Mouse (Mus musculus) E14TG2a.4 (cell line): Measurements from ENCODE around the gene Hdc.
A peak's percentile ranks its signal among the peaks of the same experiment; 100 is the strongest.

Experiments used
- H3K27me3 ChIP-seq: 2 replicates; pipeline ENCODE4 v1.6.1; 2014; ENCODE audit warnings: low read length, control low read depth; ENCODE audit not compliant: insufficient read depth
- H3K36me3 ChIP-seq: 2 replicates; pipeline ENCODE4 v1.6.1; 2014; ENCODE audit warnings: low read length, control low read depth; ENCODE audit not compliant: insufficient read depth
- H3K4me1 ChIP-seq: replicated peaks from 2 replicates; pipeline ENCODE4 v1.6.1; 2014; ENCODE audit warnings: low read depth, low read length, control low read depth
- H3K4me3 ChIP-seq: replicated peaks from 2 replicates; pipeline ENCODE4 v1.5.1; 2014; ENCODE audit warnings: mild to moderate bottlenecking, low read length
- H3K9me3 ChIP-seq: 2 replicates; pipeline ENCODE4 v1.6.1; 2014; ENCODE audit warnings: low read length, control low read depth
- CTCF ChIP-seq: conservative IDR thresholded peaks from 2 replicates; pipeline ENCODE4 v1.5.1; 2014; ENCODE audit warnings: low read length
- NANOG ChIP-seq: IDR thresholded peaks from 2 replicates; pipeline ENCODE4 v1.6.1; 2014; ENCODE audit warnings: borderline replicate concordance, low read length, mixed read lengths
- POU5F1 ChIP-seq: IDR thresholded peaks from 2 replicates; pipeline ENCODE4 v1.6.1; 2014; ENCODE audit warnings: low read length, borderline replicate concordance

Gene Hdc

GRCm38 (mm10) chr2:126593831-126594610 is 25.1 kb downstream of the Hdc start:
- peaks cover 2% of the 10 kb centered on the region for H3K36me3 ChIP-seq
- H3K4me1 ChIP-seq = peaks cover 28% of the 10 kb centered on the region
- TF ChIP-seq POU5F1 (no peak), NANOG (no peak), CTCF (peak; percentile 87)
- peak overlapping the region; percentile 62 for H3K4me3 ChIP-seq
- peaks cover 9% of the 10 kb centered on the region; the same call in 1 of the 2 replicates for H3K27me3 ChIP-seq
- H3K9me3 ChIP-seq = no peaks in the 10 kb centered on the region

DNA sequence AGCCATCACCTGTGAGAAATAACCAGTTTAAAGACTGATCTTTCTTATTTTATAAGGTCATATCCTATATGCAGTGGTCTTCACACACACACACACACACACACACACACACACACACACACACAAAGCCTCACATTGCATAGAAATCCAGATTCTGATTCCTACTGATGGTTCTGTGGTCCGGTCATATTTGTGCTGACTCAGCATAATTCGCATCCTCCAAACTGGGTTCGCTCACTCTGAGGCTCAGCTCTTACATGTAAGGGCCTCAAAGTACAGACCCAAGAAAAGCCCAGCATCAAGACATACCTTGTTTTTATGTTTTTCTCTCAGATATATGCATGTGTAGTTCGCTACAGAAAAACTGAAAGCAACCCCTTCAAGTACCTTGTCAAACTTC is 27.8 kb downstream of the Hdc start:
- H3K27me3 ChIP-seq = peaks cover 9% of the 10 kb centered on the region; the same call in 1 of the 2 replicates
- peaks cover 14% of the 10 kb centered on the region for H3K4me1 ChIP-seq
- H3K9me3 ChIP-seq = peaks cover 5% of the 10 kb centered on the region; the same call in 1 of the 2 replicates
- H3K4me3 ChIP-seq = no peak overlapping the region
- TF ChIP-seq CTCF (no peak), POU5F1 (no peak), NANOG (no peak)
- H3K36me3 ChIP-seq = peaks cover 29% of the 10 kb centered on the region

DNA sequence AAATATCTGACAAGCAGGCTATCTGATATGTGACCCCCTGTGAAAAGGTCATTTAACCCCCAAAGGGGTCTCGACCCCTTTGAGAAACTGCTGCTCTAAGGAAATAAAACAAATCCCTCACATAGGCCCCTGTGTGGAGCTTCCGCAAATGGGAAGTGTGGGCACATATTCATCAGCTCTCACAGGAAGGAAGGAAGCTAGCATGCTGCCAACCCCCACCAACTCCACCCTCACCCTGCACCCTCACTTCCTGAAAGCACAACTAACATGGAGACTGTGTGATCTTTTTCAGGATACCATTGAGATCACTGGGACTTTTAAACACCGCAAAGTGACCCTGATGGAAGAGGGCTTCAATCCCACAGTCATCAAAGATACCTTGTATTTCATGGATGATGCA is 31.6 kb downstream of the Hdc start:
- H3K9me3 ChIP-seq = peaks cover 5% of the 10 kb centered on the region; the same call in 1 of the 2 replicates
- no peaks in the 10 kb centered on the region for H3K27me3 ChIP-seq
- TF ChIP-seq NANOG (no peak), POU5F1 (no peak), CTCF (no peak)
- peaks cover 67% of the 10 kb centered on the region for H3K36me3 ChIP-seq
- no peaks in the 10 kb centered on the region for H3K4me1 ChIP-seq
- H3K4me3 ChIP-seq = no peak overlapping the region

- Histone ChIP-seq H3K36me3 (peaks cover 92% of the 10 kb centered on the region), H3K4me1 (no peaks in the 10 kb centered on the region), H3K9me3 (peaks cover 5% of the 10 kb centered on the region; the same call in 1 of the 2 replicates)
Measured at GRCm38 (mm10) chr2:126584621-126585369, 34.3 kb downstream of the Hdc start.

DNA sequence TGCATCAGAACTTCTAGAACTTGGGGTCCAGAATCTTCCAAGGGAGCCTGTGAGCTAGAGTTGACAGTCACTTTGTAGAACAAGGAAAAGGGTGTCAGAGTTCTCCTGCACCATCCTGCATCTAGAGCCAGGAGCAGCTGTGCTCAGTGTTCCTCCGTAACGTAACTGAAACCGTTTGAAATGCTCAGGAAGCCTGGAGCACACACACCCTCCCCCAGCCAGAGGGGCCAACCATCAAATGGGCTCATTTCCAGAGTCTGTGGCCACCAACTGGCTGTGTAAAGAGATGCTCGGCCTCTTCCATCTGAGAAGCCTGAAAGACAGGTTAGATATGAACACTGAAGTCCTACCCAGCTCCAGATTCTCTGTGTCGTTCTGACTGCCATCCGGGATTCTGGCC is 35.1 kb downstream of the Hdc start:
- peaks cover 4% of the 10 kb centered on the region; the same call in 1 of the 2 replicates for H3K4me1 ChIP-seq
- peaks cover 5% of the 10 kb centered on the region; the same call in 1 of the 2 replicates for H3K9me3 ChIP-seq
- peaks cover 98% of the 10 kb centered on the region for H3K36me3 ChIP-seq
- TF ChIP-seq CTCF (no peak), POU5F1 (no peak), NANOG (no peak)
- H3K27me3 ChIP-seq = no peaks in the 10 kb centered on the region
- no peak overlapping the region for H3K4me3 ChIP-seq

More at GRCm38 (mm10) chr2:126584621-126585369, 34.3 kb downstream of the Hdc start:
- no peaks in the 10 kb centered on the region for H3K27me3 ChIP-seq
- H3K4me3 ChIP-seq = no peak overlapping the region
- TF ChIP-seq NANOG (no peak), POU5F1 (no peak), CTCF (no peak)

GRCm38 (mm10) chr2:126579282-126579681 is 39.8 kb downstream of the Hdc start:
- peaks cover 4% of the 10 kb centered on the region; the same call in 1 of the 2 replicates for H3K4me1 ChIP-seq
- H3K36me3 ChIP-seq = peaks cover 99% of the 10 kb centered on the region
- H3K27me3 ChIP-seq = no peaks in the 10 kb centered on the region
- H3K9me3 ChIP-seq = no peaks in the 10 kb centered on the region
- no peak overlapping the region for H3K4me3 ChIP-seq
- TF ChIP-seq NANOG (no peak), POU5F1 (no peak), CTCF (no peak)

GRCm38 (mm10) chr2:126577362-126577761 is 41.7 kb downstream of the Hdc start:
- H3K36me3 ChIP-seq = peaks cover 98% of the 10 kb centered on the region
- TF ChIP-seq NANOG (no peak), POU5F1 (no peak), CTCF (no peak)
- no peaks in the 10 kb centered on the region for H3K9me3 ChIP-seq
- no peak overlapping the region for H3K4me3 ChIP-seq
- no peaks in the 10 kb centered on the region for H3K27me3 ChIP-seq
- peaks cover 4% of the 10 kb centered on the region; the same call in 1 of the 2 replicates for H3K4me1 ChIP-seq

DNA sequence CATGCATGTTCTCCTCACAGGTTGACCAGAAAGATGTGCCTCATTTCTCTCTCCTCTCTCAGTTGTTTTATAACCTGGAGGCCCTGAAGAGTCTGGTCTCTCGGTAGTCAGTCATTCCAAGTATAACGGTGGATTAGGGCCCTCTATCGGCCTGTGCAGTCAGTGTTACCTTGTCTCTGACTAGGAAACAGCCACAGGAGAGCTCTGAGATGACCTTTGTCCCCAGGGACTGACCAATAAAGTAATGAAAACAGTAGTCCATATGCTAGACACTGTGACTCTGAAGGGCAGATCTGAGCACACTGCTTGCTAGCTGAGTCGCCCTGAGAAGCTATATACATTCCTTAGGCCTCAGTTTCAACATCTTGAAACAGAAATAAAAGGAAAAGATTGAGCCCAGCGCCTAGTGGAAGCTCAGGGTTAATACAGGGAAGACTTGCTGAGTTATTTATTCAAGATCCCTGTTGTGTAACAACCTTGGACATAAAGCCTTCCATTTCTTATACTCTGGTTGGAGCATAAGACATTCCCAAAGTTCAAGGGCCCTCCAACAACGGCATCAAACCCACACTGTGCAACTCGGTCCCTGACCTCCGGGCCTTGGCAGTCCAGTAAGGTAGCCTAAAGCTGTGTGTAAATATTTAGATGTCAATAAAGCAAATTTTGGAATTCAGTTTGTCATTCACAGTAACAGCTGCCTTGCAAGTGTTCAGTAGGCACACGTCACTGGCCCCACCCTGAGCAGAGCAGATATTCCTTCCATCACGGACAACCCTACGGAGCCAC is 43.5 kb downstream of the Hdc start:
- Histone ChIP-seq H3K36me3 (peaks cover 98% of the 10 kb centered on the region), H3K27me3 (no peaks in the 10 kb centered on the region), H3K4me1 (peaks cover 4% of the 10 kb centered on the region; the same call in 1 of the 2 replicates), H3K4me3 (no peak overlapping the region), H3K9me3 (no peaks in the 10 kb centered on the region)
- no peak for TF ChIP-seq CTCF
- TF ChIP-seq NANOG = no peak
- no peak for TF ChIP-seq POU5F1
